ENCODE assay signal across 7 mouse cellular contexts in the genomic region with DNA sequence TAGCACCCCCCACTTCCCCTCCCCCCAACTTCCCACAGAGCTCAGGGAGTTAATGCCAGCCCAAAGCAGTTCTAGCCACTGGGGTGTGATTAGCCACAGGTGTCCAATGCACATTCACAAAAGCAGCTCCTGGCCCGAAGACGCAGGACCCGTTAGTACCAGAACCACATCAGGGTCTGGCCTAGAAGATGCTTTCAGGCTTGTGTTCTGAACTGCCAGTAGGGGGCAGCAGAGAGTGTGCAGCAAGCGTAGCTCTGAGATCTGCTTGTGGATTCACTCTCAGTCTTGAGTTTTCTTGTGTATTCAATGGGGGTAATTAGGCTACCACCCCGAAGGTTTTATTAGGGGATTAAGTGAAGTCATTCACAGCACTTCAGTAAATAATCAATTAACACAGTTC. TPM values are rescaled to one million over a fixed set of nuclear protein-coding genes. Genes with fewer than 3 reads are reported as not detected.
DNase-seq lines count a peak whose midpoint lies in the region; ATAC-seq and TF ChIP-seq lines count a peak whose summit lies in the region.

No protein-coding gene starts in this region.

- DNase-seq in liver: peak; percentile 54
- no peak for DNase-seq in Patski (ENCODE audit: low read depth, low spot score)
- peak; percentile 30 for DNase-seq in c-Kit-positive CD71-positive TER-119-negative erythroid progenitor cells, embryonic 14.5 days (ENCODE audit: low read depth)
- peak; percentile 67 for DNase-seq in lung, postnatal 0 days (ENCODE audit: low spot score)
- DNase-seq in spleen, postnatal 10 days (ENCODE audit: low spot score in 2 of 2): peak; percentile 20 to 72

- H3K27ac ChIP-seq in liver, embryonic 12.5 days: no peak overlapping the region
- peak overlapping the region; percentile 91 for H3K27ac ChIP-seq in forebrain, embryonic 15.5 days (replicated peaks)
- H3K27ac ChIP-seq in lung, postnatal 0 days (ENCODE audit: low read length): no peak overlapping the region

- in situ Hi-C loops in Patski (cut with MboI; ENCODE audit: low pct_unique_long_range_greater_than_20kb): no loop called here

- POLR2A ChIA-PET in Patski (lab: Charles Lee): interaction anchor here (0.6 kb wide), 1 partner anchor 153 kb away, joined by 4 read pairs; no protein-coding TSS in a partner anchor

- no peak overlapping the region for H3K9ac ChIP-seq in liver, embryonic 12.5 days
- no peak overlapping the region for H3K9ac ChIP-seq in forebrain, embryonic 15.5 days (replicated peaks)
- H3K9ac ChIP-seq in lung, postnatal 0 days (replicated peaks; ENCODE audit: low read depth): no peak overlapping the region

- no peak overlapping the region for H3K4me3 ChIP-seq in liver, embryonic 12.5 days
- H3K4me3 ChIP-seq in forebrain, embryonic 15.5 days: no peak overlapping the region
- no peak overlapping the region for H3K4me3 ChIP-seq in lung, postnatal 0 days (ENCODE audit: low read depth, low read length)

- TF ChIP-seq EP300 in lung, postnatal 0 days (IDR thresholded peaks at IDR 0.05): no peak

- H3K4me1 ChIP-seq in liver, embryonic 12.5 days: no peaks in the 10 kb centered on the region
- H3K4me1 ChIP-seq in forebrain, embryonic 15.5 days: peaks cover 20% of the 10 kb centered on the region
- H3K4me1 ChIP-seq in lung, postnatal 0 days (ENCODE audit: insufficient read depth, low read depth, low read length): no peaks in the 10 kb centered on the region

- 0 out of 2 replicates have a peak, but pooled peaks cover 3% of the 10 kb centered on the region for H3K9me3 ChIP-seq in liver, embryonic 12.5 days (replicated peaks)
- H3K9me3 ChIP-seq in forebrain, embryonic 15.5 days: no peaks in the 10 kb centered on the region
- no peaks in the 10 kb centered on the region for H3K9me3 ChIP-seq in lung, postnatal 0 days (ENCODE audit: low read length)

- 13% methylated on average over 5 of the region's 5 CpGs for WGBS in liver, embryonic 12.5 days (ENCODE audit: insufficient replicate concordance)
- under 1% methylated on average over 5 of the region's 5 CpGs for WGBS in forebrain, embryonic 15.5 days
- 6% methylated on average over 5 of the region's 5 CpGs for WGBS in lung, postnatal 0 days

- no peak for ATAC-seq in liver, embryonic 12.5 days
- ATAC-seq in Patski: no peak
- ATAC-seq in forebrain, embryonic 15.5 days (replicated peaks): peak; percentile 18
- ATAC-seq in lung, postnatal 0 days: no peak

- peak; percentile 93 for TF ChIP-seq CTCF in Patski (IDR thresholded peaks at IDR 0.05)
- peak; percentile 92 for TF ChIP-seq CTCF in lung, postnatal 0 days (IDR thresholded peaks at IDR 0.05)

- 0 out of 2 replicates have a peak, but pooled peaks cover 3% of the 10 kb centered on the region for H3K27me3 ChIP-seq in liver, embryonic 12.5 days (replicated peaks)
- H3K27me3 ChIP-seq in Patski: peaks cover 17% of the 10 kb centered on the region
- peaks cover 12% of the 10 kb centered on the region; the same call in 1 of the 2 replicates for H3K27me3 ChIP-seq in forebrain, embryonic 15.5 days
- no peaks in the 10 kb centered on the region for H3K27me3 ChIP-seq in lung, postnatal 0 days (replicated peaks; ENCODE audit: insufficient read depth, low read length)

- no peak overlapping the region for H3K4me2 ChIP-seq in liver, embryonic 12.5 days
- no peak overlapping the region for H3K4me2 ChIP-seq in forebrain, embryonic 15.5 days (replicated peaks)
- no peak overlapping the region for H3K4me2 ChIP-seq in lung, postnatal 0 days (replicated peaks; ENCODE audit: low read depth, low read length)

- H3K36me3 ChIP-seq in liver, embryonic 12.5 days: no peaks in the 10 kb centered on the region
- H3K36me3 ChIP-seq in forebrain, embryonic 15.5 days: no peaks in the 10 kb centered on the region
- H3K36me3 ChIP-seq in lung, postnatal 0 days (ENCODE audit: insufficient read depth, low read length): no peaks in the 10 kb centered on the region

- CTCF ChIA-PET in Patski (lab: Charles Lee): interaction anchor here (0.8 to 5.7 kb wide), 27 partner anchors 12 to 417 kb away, joined by 3 to 78 read pairs (median 4); partner anchors contain the start of gene Wfs1

RNA-seq across cellular contexts. Expression of gene Wfs1, which starts 42.6 kb away (rescaled TPM):
- 1.7 and 2.1 TPM in 2 replicates for polyA plus RNA-seq in liver, embryonic 12.5 days (2016; fragmentation: Nextera tagmentation; extraction: Ambion mirVana)
- 46.7 TPM for polyA plus RNA-seq in Patski (2021)
- polyA plus RNA-seq in forebrain, embryonic 15.5 days (2015; fragmentation: Nextera tagmentation; extraction: Ambion mirVana): 5.3 and 6.1 TPM in 2 replicates
- 6.5 and 7.2 TPM in 2 replicates for polyA plus RNA-seq in lung, postnatal 0 days (2015; fragmentation: Nextera tagmentation; extraction: Ambion mirVana)
